Mouse (Mus musculus): ENCODE data around the gene Polg.

DNA sequence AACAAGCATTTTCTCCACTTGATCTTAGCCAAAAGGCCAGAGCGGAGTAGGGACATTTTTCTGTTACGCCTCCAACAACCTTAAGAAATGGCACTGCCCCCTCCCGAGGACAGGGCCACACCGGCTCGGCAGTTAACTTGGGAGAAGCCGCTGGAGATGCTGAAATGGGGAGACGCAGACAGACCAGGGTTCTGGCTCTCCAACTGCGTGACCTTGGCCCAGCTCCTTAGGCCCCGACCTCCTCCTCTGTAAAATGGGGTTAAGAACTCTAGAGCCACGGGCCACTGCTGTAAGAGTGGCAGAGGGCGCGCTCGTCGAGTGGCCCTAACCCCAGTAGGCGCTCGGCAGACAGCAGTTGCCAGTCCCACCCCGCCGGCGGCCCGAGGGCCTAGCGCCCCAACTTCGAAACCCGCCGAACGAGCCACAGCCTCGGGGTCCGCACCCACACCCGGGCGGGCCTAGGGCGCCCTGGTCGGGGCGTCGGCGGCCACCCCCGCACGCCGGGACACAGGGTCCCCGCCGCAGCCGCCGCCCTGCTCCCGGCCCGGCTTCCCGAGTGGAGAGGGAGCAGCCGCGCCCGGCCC, 609 bp downstream of the Polg start:
- no peak for TF ChIP-seq SMC3 (IDR thresholded peaks at IDR 0.05; ENCODE audit: low read depth, low read length)
- no peak for TF ChIP-seq CTCF (conservative IDR thresholded peaks at IDR 0.05 in 1 of 2, IDR thresholded peaks at IDR 0.05 in 1 of 2; ENCODE audit: low read depth in 2 of 2, low read length in 2 of 2)
- no peak for TF ChIP-seq JUND (conservative IDR thresholded peaks at IDR 0.05; ENCODE audit: low read depth, low read length)
- TF ChIP-seq EP300 (IDR thresholded peaks at IDR 0.05; ENCODE audit: low read length), result no peak
- no peak for TF ChIP-seq ZNF384 (IDR thresholded peaks at IDR 0.05; ENCODE audit: low read depth, low read length)

Measured in CH12.LX (cell line).